Mouse (Mus musculus): ENCODE data around the gene Zbtb3. TPM values are rescaled to one million over a fixed set of nuclear protein-coding genes. Genes with fewer than 3 reads are reported as not detected.

Gene Zbtb3
- polyA plus RNA-seq, 1 experiment from 2014 or later, result 6.0 TPM

- H3K4me1 ChIP-seq (ENCODE audit: control insufficient read depth, insufficient read depth, low read length), result no peaks in the 10 kb centered on the region
- ATAC-seq (replicated peaks; ENCODE audit: insufficient number of reproducible peaks, low FRiP score, low TSS enrichment, low read depth) (no peak), DNase-seq (ENCODE audit: low spot score) (peak; percentile 31)
- no peak overlapping the region for H3K4me3 ChIP-seq (ENCODE audit: low read depth, low read length)
- WGBS, result 21% methylated on average over 3 of the region's 3 CpGs
- no peak overlapping the region for H3K27ac ChIP-seq (replicated peaks; ENCODE audit: low read depth, low read length)
- H3K27me3 ChIP-seq (ENCODE audit: control insufficient read depth, insufficient read depth, low read length), result no peaks in the 10 kb centered on the region
- peak overlapping the region; percentile 22; the same call in 1 of the 2 replicates for H3K9ac ChIP-seq (replicated peaks; ENCODE audit: low read length)
- no peaks in the 10 kb centered on the region for H3K9me3 ChIP-seq (replicated peaks; ENCODE audit: control insufficient read depth, low read length)
- peaks cover 4% of the 10 kb centered on the region for H3K36me3 ChIP-seq (replicated peaks; ENCODE audit: control insufficient read depth, insufficient read depth, low read depth, low read length)
- no peak overlapping the region for H3K4me2 ChIP-seq (ENCODE audit: low read depth, low read length)
Observed at GRCm38 (mm10) chr19:8788521-8788920, 13.8 kb upstream of the Zbtb3 start.

GRCm38 (mm10) chr19:8789171-8789570 is 13.2 kb upstream of the Zbtb3 start:
- Histone ChIP-seq H3K36me3 (replicated peaks; ENCODE audit: control insufficient read depth, insufficient read depth, low read depth, low read length) (peaks cover 9% of the 10 kb centered on the region), H3K9ac (replicated peaks; ENCODE audit: low read length) (no peak overlapping the region), H3K4me3 (ENCODE audit: low read depth, low read length) (no peak overlapping the region), H3K4me1 (ENCODE audit: control insufficient read depth, insufficient read depth, low read length) (no peaks in the 10 kb centered on the region), H3K9me3 (replicated peaks; ENCODE audit: control insufficient read depth, low read length) (no peaks in the 10 kb centered on the region), H3K27me3 (ENCODE audit: control insufficient read depth, insufficient read depth, low read length) (no peaks in the 10 kb centered on the region), H3K27ac (replicated peaks; ENCODE audit: low read depth, low read length) (no peak overlapping the region), H3K4me2 (ENCODE audit: low read depth, low read length) (no peak overlapping the region)
- no peak for DNase-seq (ENCODE audit: low spot score)
- 58% methylated on average over 1 of the region's 1 CpGs for WGBS
- ATAC-seq (replicated peaks; ENCODE audit: insufficient number of reproducible peaks, low FRiP score, low TSS enrichment, low read depth), result no peak

GRCm38 (mm10) chr19:8790171-8790570 is 12.2 kb upstream of the Zbtb3 start:
- DNase-seq (ENCODE audit: low spot score) (no peak), ATAC-seq (replicated peaks; ENCODE audit: insufficient number of reproducible peaks, low FRiP score, low TSS enrichment, low read depth) (no peak)
- Histone ChIP-seq H3K27me3 (ENCODE audit: control insufficient read depth, insufficient read depth, low read length) (no peaks in the 10 kb centered on the region), H3K36me3 (replicated peaks; ENCODE audit: control insufficient read depth, insufficient read depth, low read depth, low read length) (peaks cover 12% of the 10 kb centered on the region), H3K4me2 (ENCODE audit: low read depth, low read length) (no peak overlapping the region), H3K4me3 (ENCODE audit: low read depth, low read length) (no peak overlapping the region), H3K9me3 (replicated peaks; ENCODE audit: control insufficient read depth, low read length) (no peaks in the 10 kb centered on the region), H3K27ac (replicated peaks; ENCODE audit: low read depth, low read length) (no peak overlapping the region), H3K9ac (replicated peaks; ENCODE audit: low read length) (no peak overlapping the region), H3K4me1 (ENCODE audit: control insufficient read depth, insufficient read depth, low read length) (no peaks in the 10 kb centered on the region)
- whole genome bisulfite sequencing, result 87% methylated on average over 7 of the region's 7 CpGs

- Histone ChIP-seq H3K9ac (replicated peaks; ENCODE audit: low read length) (peak within 1 kb of the TSS; percentile 86), H3K4me2 (ENCODE audit: low read depth, low read length) (peak within 1 kb of the TSS; percentile 52), H3K27me3 (ENCODE audit: control insufficient read depth, insufficient read depth, low read length) (no peaks in the 10 kb centered on the region), H3K4me1 (ENCODE audit: control insufficient read depth, insufficient read depth, low read length) (no peaks in the 10 kb centered on the region), H3K9me3 (replicated peaks; ENCODE audit: control insufficient read depth, low read length) (no peaks in the 10 kb centered on the region), H3K36me3 (replicated peaks; ENCODE audit: control insufficient read depth, insufficient read depth, low read depth, low read length) (peaks cover 9% of the 10 kb centered on the region), H3K4me3 (ENCODE audit: low read depth, low read length) (peak within 1 kb of the TSS; percentile 80), H3K27ac (replicated peaks; ENCODE audit: low read depth, low read length) (no peak within 1 kb of the TSS)
- DNase-seq (ENCODE audit: low spot score) (peak; percentile 96), ATAC-seq (replicated peaks; ENCODE audit: insufficient number of reproducible peaks, low FRiP score, low TSS enrichment, low read depth) (peak; percentile 57; the same call in 1 of the 2 replicates)
- 2% methylated on average over 25 of the region's 25 CpGs for WGBS
Observed at GRCm38 (mm10) chr19:8798264-8798946, 4.0 kb upstream of the Zbtb3 start, which contains the start of gene Polr2g. Polr2g (minus strand) TSS chr19:8798577.

- H3K27me3 ChIP-seq (ENCODE audit: control insufficient read depth, insufficient read depth, low read length), result no peaks in the 10 kb centered on the region
- no peak overlapping the region for H3K4me2 ChIP-seq (ENCODE audit: low read depth, low read length)
- peaks cover 5% of the 10 kb centered on the region; the same call in 1 of the 2 replicates for H3K36me3 ChIP-seq (replicated peaks; ENCODE audit: control insufficient read depth, insufficient read depth, low read depth, low read length)
- H3K9me3 ChIP-seq (replicated peaks; ENCODE audit: control insufficient read depth, low read length), result no peaks in the 10 kb centered on the region
- ATAC-seq (replicated peaks; ENCODE audit: insufficient number of reproducible peaks, low FRiP score, low TSS enrichment, low read depth), result no peak
- no peaks in the 10 kb centered on the region for H3K4me1 ChIP-seq (ENCODE audit: control insufficient read depth, insufficient read depth, low read length)
- no peak overlapping the region for H3K27ac ChIP-seq (replicated peaks; ENCODE audit: low read depth, low read length)
- no peak for DNase-seq (ENCODE audit: low spot score)
- H3K9ac ChIP-seq (replicated peaks; ENCODE audit: low read length), result no peak overlapping the region
- no peak overlapping the region; the same call in 1 of the 2 replicates for H3K4me3 ChIP-seq (ENCODE audit: low read depth, low read length)
Observed at GRCm38 (mm10) chr19:8798947-8799315, 3.4 kb upstream of the Zbtb3 start.

- H3K9me3 ChIP-seq (replicated peaks; ENCODE audit: control insufficient read depth, low read length), result no peaks in the 10 kb centered on the region
- H3K4me2 ChIP-seq (ENCODE audit: low read depth, low read length), result no peak overlapping the region
- no peaks in the 10 kb centered on the region for H3K36me3 ChIP-seq (replicated peaks; ENCODE audit: control insufficient read depth, insufficient read depth, low read depth, low read length)
- WGBS, result 91% methylated on average over 9 of the region's 9 CpGs
- peak overlapping the region; percentile 37; the same call in 1 of the 2 replicates for H3K9ac ChIP-seq (replicated peaks; ENCODE audit: low read length)
- H3K4me1 ChIP-seq (ENCODE audit: control insufficient read depth, insufficient read depth, low read length), result no peaks in the 10 kb centered on the region
- H3K27me3 ChIP-seq (ENCODE audit: control insufficient read depth, insufficient read depth, low read length), result no peaks in the 10 kb centered on the region
- DNase-seq (ENCODE audit: low spot score) (no peak), ATAC-seq (replicated peaks; ENCODE audit: insufficient number of reproducible peaks, low FRiP score, low TSS enrichment, low read depth) (no peak)
- no peak overlapping the region for H3K27ac ChIP-seq (replicated peaks; ENCODE audit: low read depth, low read length)
- peak overlapping the region; percentile 43 for H3K4me3 ChIP-seq (ENCODE audit: low read depth, low read length)
Observed at GRCm38 (mm10) chr19:8803204-8803780, 937 bp downstream of the Zbtb3 start.

- Histone ChIP-seq H3K27me3 (ENCODE audit: control insufficient read depth, insufficient read depth, low read length) (no peaks in the 10 kb centered on the region), H3K4me1 (ENCODE audit: control insufficient read depth, insufficient read depth, low read length) (no peaks in the 10 kb centered on the region), H3K9ac (replicated peaks; ENCODE audit: low read length) (no peak overlapping the region), H3K36me3 (replicated peaks; ENCODE audit: control insufficient read depth, insufficient read depth, low read depth, low read length) (no peaks in the 10 kb centered on the region), H3K9me3 (replicated peaks; ENCODE audit: control insufficient read depth, low read length) (no peaks in the 10 kb centered on the region), H3K4me2 (ENCODE audit: low read depth, low read length) (no peak overlapping the region), H3K27ac (replicated peaks; ENCODE audit: low read depth, low read length) (no peak overlapping the region), H3K4me3 (ENCODE audit: low read depth, low read length) (no peak overlapping the region)
- ATAC-seq (replicated peaks; ENCODE audit: insufficient number of reproducible peaks, low FRiP score, low TSS enrichment, low read depth) (no peak), DNase-seq (ENCODE audit: low spot score) (no peak)
- 91% methylated on average over 11 of the region's 11 CpGs for WGBS
Observed at GRCm38 (mm10) chr19:8803879-8804660, 1.7 kb downstream of the Zbtb3 start.

- Histone ChIP-seq H3K36me3 (replicated peaks; ENCODE audit: control insufficient read depth, insufficient read depth, low read depth, low read length) (0 out of 2 replicates have a peak, but pooled peaks cover 2% of the 10 kb centered on the region), H3K4me1 (ENCODE audit: control insufficient read depth, insufficient read depth, low read length) (no peaks in the 10 kb centered on the region), H3K9ac (replicated peaks; ENCODE audit: low read length) (no peak overlapping the region), H3K9me3 (replicated peaks; ENCODE audit: control insufficient read depth, low read length) (no peaks in the 10 kb centered on the region), H3K27me3 (ENCODE audit: control insufficient read depth, insufficient read depth, low read length) (no peaks in the 10 kb centered on the region), H3K4me2 (ENCODE audit: low read depth, low read length) (no peak overlapping the region), H3K27ac (replicated peaks; ENCODE audit: low read depth, low read length) (no peak overlapping the region), H3K4me3 (ENCODE audit: low read depth, low read length) (no peak overlapping the region)
- ATAC-seq (replicated peaks; ENCODE audit: insufficient number of reproducible peaks, low FRiP score, low TSS enrichment, low read depth) (no peak), DNase-seq (ENCODE audit: low spot score) (no peak)
- 91% methylated on average over 5 of the region's 5 CpGs for WGBS
Observed at GRCm38 (mm10) chr19:8806810-8807209, 4.5 kb downstream of the Zbtb3 start.

All from embryonic facial prominence, embryonic 11.5 days (tissue).